Mouse (Mus musculus): ENCODE data around the gene Map1lc3b. TPM values are rescaled to one million over a fixed set of nuclear protein-coding genes. Genes with fewer than 3 reads are reported as not detected.
A peak's percentile ranks its signal among the peaks of the same experiment; 100 is the strongest.

Gene Map1lc3b
- polyA plus RNA-seq, 1 experiment = 86.5 TPM

GRCm38 (mm10) chr8:121557746-121558145, 32.4 kb upstream of the Map1lc3b start:
- no peak overlapping the region for H3K4me3 ChIP-seq (ENCODE audit: low read depth, low read length)
- H3K27me3 ChIP-seq (ENCODE audit: control insufficient read depth, insufficient read depth, low read length, poor library complexity, severe bottlenecking) = no peaks in the 10 kb centered on the region
- no peak overlapping the region for H3K9ac ChIP-seq (ENCODE audit: low read depth, poor library complexity, severe bottlenecking)
- H3K9me3 ChIP-seq (replicated peaks; ENCODE audit: control insufficient read depth, insufficient read depth, low read length, poor library complexity, severe bottlenecking) = no peaks in the 10 kb centered on the region
- H3K36me3 ChIP-seq (ENCODE audit: control insufficient read depth, insufficient read depth, low read length, poor library complexity, severe bottlenecking) = peaks cover 10% of the 10 kb centered on the region; the same call in 1 of the 2 replicates
- no peak for TF ChIP-seq EP300 (IDR thresholded peaks at IDR 0.05; ENCODE audit: insufficient read depth, low read depth, low read length)
- TF ChIP-seq CTCF (IDR thresholded peaks at IDR 0.05; ENCODE audit: low read depth, low read length) = no peak
- no peak for TF ChIP-seq POLR2A (IDR thresholded peaks at IDR 0.05; ENCODE audit: insufficient read depth, low read length)
- H3K27ac ChIP-seq (ENCODE audit: insufficient read depth, low read length) = no peak overlapping the region
- no peaks in the 10 kb centered on the region for H3K4me1 ChIP-seq (ENCODE audit: control insufficient read depth, insufficient read depth, low read length)

- H3K36me3 ChIP-seq (ENCODE audit: control insufficient read depth, insufficient read depth, low read length, poor library complexity, severe bottlenecking) = peaks cover 10% of the 10 kb centered on the region; the same call in 1 of the 2 replicates
- TF ChIP-seq POLR2A (IDR thresholded peaks at IDR 0.05; ENCODE audit: insufficient read depth, low read length) (no peak), CTCF (IDR thresholded peaks at IDR 0.05; ENCODE audit: low read depth, low read length) (peak; percentile 22)
These were observed 31.6 kb upstream of the Map1lc3b start for GRCm38 (mm10) chr8:121558538-121558937.

GRCm38 (mm10) chr8:121559801-121560200, 30.4 kb upstream of the Map1lc3b start:
- Histone ChIP-seq H3K27ac (ENCODE audit: insufficient read depth, low read length) (no peak overlapping the region), H3K36me3 (ENCODE audit: control insufficient read depth, insufficient read depth, low read length, poor library complexity, severe bottlenecking) (0 out of 2 replicates have a peak, but pooled peaks cover 3% of the 10 kb centered on the region)
- no peak for TF ChIP-seq CTCF (IDR thresholded peaks at IDR 0.05; ENCODE audit: low read depth, low read length)
- no peak for TF ChIP-seq EP300 (IDR thresholded peaks at IDR 0.05; ENCODE audit: insufficient read depth, low read depth, low read length)
- TF ChIP-seq POLR2A (IDR thresholded peaks at IDR 0.05; ENCODE audit: insufficient read depth, low read length) = no peak

More at GRCm38 (mm10) chr8:121558538-121558937, 31.6 kb upstream of the Map1lc3b start:
- no peaks in the 10 kb centered on the region for H3K4me1 ChIP-seq (ENCODE audit: control insufficient read depth, insufficient read depth, low read length)
- no peak overlapping the region for H3K9ac ChIP-seq (ENCODE audit: low read depth, poor library complexity, severe bottlenecking)
- H3K27ac ChIP-seq (ENCODE audit: insufficient read depth, low read length) = no peak overlapping the region
- H3K9me3 ChIP-seq (replicated peaks; ENCODE audit: control insufficient read depth, insufficient read depth, low read length, poor library complexity, severe bottlenecking) = no peaks in the 10 kb centered on the region
- no peak overlapping the region for H3K4me3 ChIP-seq (ENCODE audit: low read depth, low read length)
- H3K27me3 ChIP-seq (ENCODE audit: control insufficient read depth, insufficient read depth, low read length, poor library complexity, severe bottlenecking) = no peaks in the 10 kb centered on the region

GRCm38 (mm10) chr8:121560432-121561100, 29.6 kb upstream of the Map1lc3b start:
- no peak overlapping the region for H3K9ac ChIP-seq (ENCODE audit: low read depth, poor library complexity, severe bottlenecking)
- H3K27ac ChIP-seq (ENCODE audit: insufficient read depth, low read length) = no peak overlapping the region
- no peaks in the 10 kb centered on the region for H3K4me1 ChIP-seq (ENCODE audit: control insufficient read depth, insufficient read depth, low read length)
- H3K4me3 ChIP-seq (ENCODE audit: low read depth, low read length) = no peak overlapping the region
- TF ChIP-seq POLR2A (IDR thresholded peaks at IDR 0.05; ENCODE audit: insufficient read depth, low read length) = no peak
- no peak for TF ChIP-seq EP300 (IDR thresholded peaks at IDR 0.05; ENCODE audit: insufficient read depth, low read depth, low read length)
- TF ChIP-seq CTCF (IDR thresholded peaks at IDR 0.05; ENCODE audit: low read depth, low read length) = no peak
- no peaks in the 10 kb centered on the region for H3K9me3 ChIP-seq (replicated peaks; ENCODE audit: control insufficient read depth, insufficient read depth, low read length, poor library complexity, severe bottlenecking)
- H3K36me3 ChIP-seq (ENCODE audit: control insufficient read depth, insufficient read depth, low read length, poor library complexity, severe bottlenecking) = no peaks in the 10 kb centered on the region
- H3K27me3 ChIP-seq (ENCODE audit: control insufficient read depth, insufficient read depth, low read length, poor library complexity, severe bottlenecking) = no peaks in the 10 kb centered on the region

More at GRCm38 (mm10) chr8:121559801-121560200, 30.4 kb upstream of the Map1lc3b start:
- no peaks in the 10 kb centered on the region for H3K9me3 ChIP-seq (replicated peaks; ENCODE audit: control insufficient read depth, insufficient read depth, low read length, poor library complexity, severe bottlenecking)
- H3K27me3 ChIP-seq (ENCODE audit: control insufficient read depth, insufficient read depth, low read length, poor library complexity, severe bottlenecking) = no peaks in the 10 kb centered on the region
- H3K4me3 ChIP-seq (ENCODE audit: low read depth, low read length) = no peak overlapping the region
- no peaks in the 10 kb centered on the region for H3K4me1 ChIP-seq (ENCODE audit: control insufficient read depth, insufficient read depth, low read length)
- no peak overlapping the region for H3K9ac ChIP-seq (ENCODE audit: low read depth, poor library complexity, severe bottlenecking)

GRCm38 (mm10) chr8:121561636-121562345, 28.4 kb upstream of the Map1lc3b start:
- TF ChIP-seq CTCF (IDR thresholded peaks at IDR 0.05; ENCODE audit: low read depth, low read length) (no peak), EP300 (IDR thresholded peaks at IDR 0.05; ENCODE audit: insufficient read depth, low read depth, low read length) (no peak), POLR2A (IDR thresholded peaks at IDR 0.05; ENCODE audit: insufficient read depth, low read length) (no peak)
- Histone ChIP-seq H3K9ac (ENCODE audit: low read depth, poor library complexity, severe bottlenecking) (no peak overlapping the region), H3K36me3 (ENCODE audit: control insufficient read depth, insufficient read depth, low read length, poor library complexity, severe bottlenecking) (no peaks in the 10 kb centered on the region), H3K27me3 (ENCODE audit: control insufficient read depth, insufficient read depth, low read length, poor library complexity, severe bottlenecking) (no peaks in the 10 kb centered on the region), H3K27ac (ENCODE audit: insufficient read depth, low read length) (no peak overlapping the region), H3K4me1 (ENCODE audit: control insufficient read depth, insufficient read depth, low read length) (no peaks in the 10 kb centered on the region), H3K9me3 (replicated peaks; ENCODE audit: control insufficient read depth, insufficient read depth, low read length, poor library complexity, severe bottlenecking) (no peaks in the 10 kb centered on the region), H3K4me3 (ENCODE audit: low read depth, low read length) (no peak overlapping the region)

- no peaks in the 10 kb centered on the region for H3K36me3 ChIP-seq (ENCODE audit: control insufficient read depth, insufficient read depth, low read length, poor library complexity, severe bottlenecking)
- no peak overlapping the region for H3K27ac ChIP-seq (ENCODE audit: insufficient read depth, low read length)
- H3K4me1 ChIP-seq (ENCODE audit: control insufficient read depth, insufficient read depth, low read length) = no peaks in the 10 kb centered on the region
- H3K9ac ChIP-seq (ENCODE audit: low read depth, poor library complexity, severe bottlenecking) = no peak overlapping the region
- TF ChIP-seq POLR2A (IDR thresholded peaks at IDR 0.05; ENCODE audit: insufficient read depth, low read length) (no peak), CTCF (IDR thresholded peaks at IDR 0.05; ENCODE audit: low read depth, low read length) (no peak), EP300 (IDR thresholded peaks at IDR 0.05; ENCODE audit: insufficient read depth, low read depth, low read length) (no peak)
- no peak overlapping the region for H3K4me3 ChIP-seq (ENCODE audit: low read depth, low read length)
- no peaks in the 10 kb centered on the region for H3K27me3 ChIP-seq (ENCODE audit: control insufficient read depth, insufficient read depth, low read length, poor library complexity, severe bottlenecking)
- H3K9me3 ChIP-seq (replicated peaks; ENCODE audit: control insufficient read depth, insufficient read depth, low read length, poor library complexity, severe bottlenecking) = no peaks in the 10 kb centered on the region
These were observed 27.2 kb upstream of the Map1lc3b start for GRCm38 (mm10) chr8:121562941-121563351.
